Mouse (Mus musculus): ENCODE measurements at regions not wholly inside any gene's neighbourhood (a gene's known extent, or its start where the extent isn't known, plus 50 kb on each side); places are given as distances from the start of the nearest gene placed in this dataset.

- Histone ChIP-seq H3K36me3 (ENCODE audit: control insufficient read depth in 1 of 2, insufficient read depth in 2 of 2, low read length in 2 of 2) (no peaks in the 10 kb centered on the region), H3K27ac (ENCODE audit: control insufficient read depth, low read depth, low read length) (no peak overlapping the region), H3K4me3 (ENCODE audit: control insufficient read depth in 1 of 2, insufficient read depth in 1 of 2, low read depth in 2 of 2, low read length in 2 of 2) (no peak overlapping the region), H3K9me3 (replicated peaks; ENCODE audit: insufficient read depth, low read length) (no peaks in the 10 kb centered on the region), H3K79me2 (ENCODE audit: control insufficient read depth, insufficient read depth, low read length, poor library complexity) (no peaks in the 10 kb centered on the region), H3K27me3 (ENCODE audit: control insufficient read depth in 1 of 2, insufficient read depth in 2 of 2, low read length in 2 of 2) (peaks cover 0 to 2% of the 10 kb centered on the region in 2 experiments), H3K9ac (ENCODE audit: control insufficient read depth, low read depth, low read length, poor library complexity, severe bottlenecking) (no peak overlapping the region), H3K4me1 (ENCODE audit: control insufficient read depth in 1 of 2, insufficient read depth in 2 of 2, low read length in 2 of 2) (no peaks in the 10 kb centered on the region)
- TF ChIP-seq MEF2A (IDR thresholded peaks at IDR 0.05; ENCODE audit: extremely low read depth, insufficient replicate concordance, low read depth, low read length, poor library complexity, severe bottlenecking) = no peak
- TF ChIP-seq TBP (IDR thresholded peaks at IDR 0.05; ENCODE audit: low read depth, low read length) = no peak
- no peak for TF ChIP-seq MAX (IDR thresholded peaks at IDR 0.05; ENCODE audit: low read length)
- no peak for TF ChIP-seq RCOR1 (IDR thresholded peaks at IDR 0.05; ENCODE audit: low read depth, low read length)
- TF ChIP-seq POLR2AphosphoS5 (IDR thresholded peaks at IDR 0.05; ENCODE audit: borderline replicate concordance, low read depth, low read length) = no peak
- no peak for TF ChIP-seq CHD2 (IDR thresholded peaks at IDR 0.05; ENCODE audit: low read length)
- TF ChIP-seq CTCF (IDR thresholded peaks at IDR 0.05 in 2 of 3, conservative IDR thresholded peaks at IDR 0.05 in 1 of 3; ENCODE audit: control insufficient read depth in 1 of 3, insufficient read depth in 1 of 3, low read depth in 2 of 3, low read length in 3 of 3, poor library complexity in 1 of 3, severe bottlenecking in 1 of 3) = no peak
- TF ChIP-seq SIN3A (IDR thresholded peaks at IDR 0.05; ENCODE audit: low read length) = no peak
- no peak for TF ChIP-seq MAZ (IDR thresholded peaks at IDR 0.05; ENCODE audit: low read depth, low read length)
- TF ChIP-seq POLR2AphosphoS2 (IDR thresholded peaks at IDR 0.05; ENCODE audit: low read length) = no peak
- TF ChIP-seq TCF12 (IDR thresholded peaks at IDR 0.05; ENCODE audit: low read depth, low read length) = no peak
- no peak for TF ChIP-seq USF2 (IDR thresholded peaks at IDR 0.05; ENCODE audit: borderline replicate concordance in 1 of 2, insufficient read depth in 1 of 2, low read depth in 1 of 2, low read length in 2 of 2)
- TF ChIP-seq USF1 (IDR thresholded peaks at IDR 0.05; ENCODE audit: low read depth, low read length) = no peak
- no peak for DNase-seq (ENCODE audit: low read depth, low spot score)
These were observed 71.6 kb upstream of the Rnaseh2b start for GRCm38 (mm10) chr14:62220770-62221169.

All from MEL (cell line).